Mouse (Mus musculus) lung, postnatal 0 days (tissue): ENCODE measurements around the gene Usp2. TPM values are rescaled to one million over a fixed set of nuclear protein-coding genes. Genes with fewer than 3 reads are reported as not detected.

Experiments
- ATAC-seq: fragments of 200-750 bp; cut with Nextera tagmentation; 2 replicates; pipeline ENCODE4 v1.8.0; 2017; ENCODE audit warnings: moderate library complexity
- DNase-seq: peaks from one replicate; pipeline ENCODE4 v3.0.0-alpha.2; 2016; ENCODE audit warnings: low spot score
- H3K27ac ChIP-seq: fragments of 300-500 bp; sonication (generic); 2 replicates; pipeline ENCODE4 v1.5.1; 2014; ENCODE audit warnings: antibody characterized with exemption, mild to moderate bottlenecking, low read length, mixed read lengths
- H3K27me3 ChIP-seq: fragments of 300-500 bp; sonication (generic); replicated peaks from 2 replicates; pipeline ENCODE4 v1.6.1; 2014; ENCODE audit warnings: low read length, mixed read lengths; ENCODE audit not compliant: insufficient read depth
- H3K36me3 ChIP-seq: fragments of 300-500 bp; sonication (generic); 2 replicates; pipeline ENCODE4 v1.6.1; 2014; ENCODE audit warnings: low read length, mixed read lengths; ENCODE audit not compliant: insufficient read depth
- H3K4me1 ChIP-seq: fragments of 300-500 bp; sonication (generic); 2 replicates; pipeline ENCODE4 v1.6.1; 2014; ENCODE audit warnings: antibody characterized with exemption, low read depth, low read length, mixed read lengths; ENCODE audit not compliant: insufficient read depth
- H3K4me2 ChIP-seq: fragments of 300-500 bp; sonication (generic); replicated peaks from 2 replicates; pipeline ENCODE4 v1.6.1; 2014; ENCODE audit warnings: low read depth, mild to moderate bottlenecking, low read length, moderate library complexity, mixed read lengths
- H3K4me3 ChIP-seq: fragments of 300-500 bp; sonication (generic); 2 replicates; pipeline ENCODE4 v1.5.1; 2014; ENCODE audit warnings: low read depth, low read length
- H3K9ac ChIP-seq: fragments of 300-500 bp; sonication (generic); replicated peaks from 2 replicates; pipeline ENCODE4 v1.6.1; 2014; ENCODE audit warnings: low read depth, mild to moderate bottlenecking
- H3K9me3 ChIP-seq: fragments of 300-500 bp; sonication (generic); 2 replicates; pipeline ENCODE4 v1.6.1; 2016; ENCODE audit warnings: low read length, mixed read lengths
- CTCF ChIP-seq: IDR thresholded peaks from 2 replicates; pipeline ENCODE4 v1.5.1; 2016; ENCODE audit warnings: antibody characterized with exemption, mild to moderate bottlenecking
- EP300 ChIP-seq: IDR thresholded peaks from 2 replicates; pipeline ENCODE4 v1.6.1; 2016; ENCODE audit warnings: antibody characterized with exemption, mild to moderate bottlenecking, control low read depth
- WGBS: fragments of 180-500 bp; shearing (Covaris S2); extraction: QIAGEN DNeasy Blood & Tissue Kit; methylation state at CpG from one replicate; pipeline ENCODE4 v1.1.7; 2014; 5-methylcytosine and 5-hydroxymethylcytosine counted together
- polyA plus RNA-seq: library from polyadenylated mRNA; unstranded; fragments of >200 nt; fragmentation: Nextera tagmentation; extraction: Ambion mirVana; gene quantifications from 2 replicates; pipeline ENCODE4 v1.2.1, GENCODE M21; 2015

The Usp2 gene
- polyA plus RNA-seq, 1 experiment from 2014 or later = 11.0 TPM

GRCm38 (mm10) chr9:44081581-44081980, 14.8 kb downstream of the Usp2 start:
- H3K27ac ChIP-seq = no peak overlapping the region
- H3K4me2 ChIP-seq = no peak overlapping the region
- no peaks in the 10 kb centered on the region for H3K36me3 ChIP-seq
- H3K9me3 ChIP-seq = no peaks in the 10 kb centered on the region
- ATAC-seq (no peak), DNase-seq (no peak)
- H3K4me3 ChIP-seq = no peak overlapping the region
- H3K4me1 ChIP-seq = peaks cover 27% of the 10 kb centered on the region; the same call in 1 of the 2 replicates
- TF ChIP-seq EP300 = no peak
- TF ChIP-seq CTCF = no peak
- WGBS = 76% methylated on average over 5 of the region's 5 CpGs
- H3K27me3 ChIP-seq = 0 out of 2 replicates have a peak, but pooled peaks cover 4% of the 10 kb centered on the region
- H3K9ac ChIP-seq = no peak overlapping the region

- no peak overlapping the region for H3K27ac ChIP-seq
Observed at GRCm38 (mm10) chr9:44082266-44082665, 15.4 kb downstream of the Usp2 start.

GRCm38 (mm10) chr9:44083392-44084121, 16.7 kb downstream of the Usp2 start:
- TF ChIP-seq EP300 (no peak), CTCF (no peak)

More at GRCm38 (mm10) chr9:44082266-44082665, 15.4 kb downstream of the Usp2 start:
- H3K9me3 ChIP-seq = no peaks in the 10 kb centered on the region
- DNase-seq (no peak), ATAC-seq (no peak)
- H3K27me3 ChIP-seq = peaks cover 4% of the 10 kb centered on the region; the same call in 1 of the 2 replicates
- H3K9ac ChIP-seq = no peak overlapping the region
- WGBS = 88% methylated on average over 5 of the region's 5 CpGs
- no peak overlapping the region for H3K4me2 ChIP-seq
- TF ChIP-seq EP300 = no peak
- peaks cover 27% of the 10 kb centered on the region; the same call in 1 of the 2 replicates for H3K4me1 ChIP-seq
- H3K36me3 ChIP-seq = no peaks in the 10 kb centered on the region
- H3K4me3 ChIP-seq = no peak overlapping the region

GRCm38 (mm10) chr9:44084236-44084635, 17.4 kb downstream of the Usp2 start:
- WGBS = 2% methylated on average over 14 of the region's 14 CpGs
- no peak overlapping the region for H3K27ac ChIP-seq
- no peak for ATAC-seq

More at GRCm38 (mm10) chr9:44083392-44084121, 16.7 kb downstream of the Usp2 start:
- Histone ChIP-seq H3K36me3 (no peaks in the 10 kb centered on the region), H3K9ac (no peak overlapping the region), H3K9me3 (no peaks in the 10 kb centered on the region), H3K27me3 (peaks cover 4% of the 10 kb centered on the region; the same call in 1 of the 2 replicates), H3K27ac (no peak overlapping the region), H3K4me1 (peaks cover 24% of the 10 kb centered on the region; the same call in 1 of the 2 replicates), H3K4me2 (peak overlapping the region; percentile 100), H3K4me3 (peak overlapping the region; percentile 57; the same call in 1 of the 2 replicates)
- 10% methylated on average over 23 of the region's 23 CpGs for WGBS
- ATAC-seq = no peak
- no peak for DNase-seq

GRCm38 (mm10) chr9:44084659-44085229, 17.9 kb downstream of the Usp2 start:
- Histone ChIP-seq H3K4me1 (peaks cover 17% of the 10 kb centered on the region; the same call in 1 of the 2 replicates), H3K27me3 (peaks cover 4% of the 10 kb centered on the region; the same call in 1 of the 2 replicates), H3K27ac (no peak overlapping the region), H3K4me3 (peak overlapping the region; percentile 57), H3K9ac (peak overlapping the region; percentile 50), H3K4me2 (peak overlapping the region; percentile 100), H3K9me3 (no peaks in the 10 kb centered on the region), H3K36me3 (no peaks in the 10 kb centered on the region)
- TF ChIP-seq EP300 = no peak
- no peak for TF ChIP-seq CTCF
- ATAC-seq (peak; percentile 87), DNase-seq (peak; percentile 94)
- WGBS = under 1% methylated on average over 37 of the region's 62 CpGs

More at GRCm38 (mm10) chr9:44084236-44084635, 17.4 kb downstream of the Usp2 start:
- Histone ChIP-seq H3K9me3 (no peaks in the 10 kb centered on the region), H3K4me3 (peak overlapping the region; percentile 57), H3K9ac (no peak overlapping the region), H3K27me3 (peaks cover 4% of the 10 kb centered on the region; the same call in 1 of the 2 replicates), H3K36me3 (no peaks in the 10 kb centered on the region), H3K4me1 (peaks cover 21% of the 10 kb centered on the region; the same call in 1 of the 2 replicates), H3K4me2 (peak overlapping the region; percentile 100)
- no peak for DNase-seq
- no peak for TF ChIP-seq EP300

GRCm38 (mm10) chr9:44085276-44085675, 18.5 kb downstream of the Usp2 start:
- no peak overlapping the region for H3K27ac ChIP-seq
- WGBS = 6% methylated on average over 10 of the region's 10 CpGs
- peak overlapping the region; percentile 57 for H3K4me3 ChIP-seq
- H3K36me3 ChIP-seq = no peaks in the 10 kb centered on the region
- ATAC-seq (no peak), DNase-seq (no peak)
- peaks cover 4% of the 10 kb centered on the region; the same call in 1 of the 2 replicates for H3K27me3 ChIP-seq
- H3K9ac ChIP-seq = peak overlapping the region; percentile 50
- H3K4me1 ChIP-seq = peaks cover 15% of the 10 kb centered on the region; the same call in 1 of the 2 replicates
- TF ChIP-seq CTCF (no peak), EP300 (no peak)
- no peaks in the 10 kb centered on the region for H3K9me3 ChIP-seq
- peak overlapping the region; percentile 100 for H3K4me2 ChIP-seq
